Mouse (Mus musculus): ENCODE measurements at regions not wholly inside any gene's neighbourhood (a gene's known extent, or its start where the extent isn't known, plus 50 kb on each side); places are given as distances from the start of the nearest gene placed in this dataset.

GRCm38 (mm10) chr11:25356671-25357586, 853.6 kb downstream of the 5730522E02Rik start:
- peak; percentile 54 for DNase-seq (ENCODE audit: low read depth, low spot score)

- DNase-seq (ENCODE audit: low read depth, low spot score) = no peak
Observed at GRCm38 (mm10) chr11:25335667-25336066, 874.9 kb downstream of the 5730522E02Rik start.

DNA sequence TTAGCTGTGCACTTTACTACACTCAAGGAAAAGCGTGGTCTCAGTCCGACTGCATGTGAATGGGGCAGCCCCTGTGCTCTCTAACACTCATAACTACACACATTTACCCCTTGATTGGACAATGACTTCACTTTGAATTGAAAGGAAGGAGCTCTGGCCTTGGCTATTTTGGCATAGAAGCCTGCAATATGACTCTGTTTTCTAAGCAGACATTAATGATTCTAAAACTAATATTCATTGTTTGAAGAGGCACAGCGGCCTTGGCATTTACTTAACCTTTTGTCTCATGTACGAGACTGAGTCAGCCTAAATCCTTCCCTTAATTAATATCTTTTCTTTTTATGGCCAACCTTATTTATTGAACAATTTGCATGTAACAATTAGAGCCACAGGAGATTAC, 879.9 kb downstream of the 5730522E02Rik start:
- no peak for DNase-seq (ENCODE audit: low read depth, low spot score)

DNA sequence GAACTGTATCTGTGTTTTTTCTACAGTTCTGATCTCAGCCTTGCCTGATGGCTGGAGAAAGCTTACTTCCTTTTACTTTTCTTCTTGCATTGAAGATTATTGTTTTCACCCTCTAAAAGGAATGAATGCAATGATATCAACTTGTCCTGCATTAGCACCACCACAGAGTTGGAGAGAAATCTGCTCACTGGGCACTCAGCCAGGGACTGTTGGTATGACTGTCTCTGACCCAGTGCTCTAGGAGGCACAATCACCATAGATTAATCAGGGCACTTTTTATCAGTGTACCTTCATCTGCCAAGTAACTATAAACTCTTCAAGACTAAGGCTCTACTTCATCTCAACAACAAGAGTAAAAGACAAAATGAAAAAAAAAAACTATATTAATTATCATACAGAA, 888.1 kb downstream of the 5730522E02Rik start:
- DNase-seq (ENCODE audit: low read depth, low spot score) = no peak

GRCm38 (mm10) chr11:25321494-25321893, 889.1 kb downstream of the 5730522E02Rik start:
- no peak for DNase-seq (ENCODE audit: low read depth, low spot score)

GRCm38 (mm10) chr11:25314645-25315044, 895.9 kb downstream of the 5730522E02Rik start:
- DNase-seq (ENCODE audit: low read depth, low spot score) = no peak

- DNase-seq (ENCODE audit: low read depth, low spot score) = no peak
Observed at GRCm38 (mm10) chr11:25313879-25314278, 896.7 kb downstream of the 5730522E02Rik start.

DNA sequence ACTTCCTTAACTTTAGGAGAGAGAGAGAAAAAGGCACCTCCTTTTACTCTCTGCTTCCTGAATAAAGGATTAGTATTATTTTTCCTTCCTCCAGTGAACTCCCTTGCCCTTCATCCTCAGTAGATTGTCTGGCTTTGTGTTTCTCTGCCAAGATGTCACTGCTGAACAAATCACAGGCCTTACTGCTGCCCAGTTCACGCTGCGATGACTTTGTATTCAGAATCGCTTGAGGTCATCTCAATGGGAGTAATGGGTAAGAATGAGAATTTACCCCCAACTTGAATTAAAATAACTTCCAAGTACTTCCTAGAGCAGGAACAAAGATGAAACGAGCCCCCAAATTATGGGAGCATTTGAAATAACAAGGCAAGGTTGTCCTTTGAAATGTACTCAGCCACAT, 897.3 kb downstream of the 5730522E02Rik start:
- no peak for DNase-seq (ENCODE audit: low read depth, low spot score)

DNA sequence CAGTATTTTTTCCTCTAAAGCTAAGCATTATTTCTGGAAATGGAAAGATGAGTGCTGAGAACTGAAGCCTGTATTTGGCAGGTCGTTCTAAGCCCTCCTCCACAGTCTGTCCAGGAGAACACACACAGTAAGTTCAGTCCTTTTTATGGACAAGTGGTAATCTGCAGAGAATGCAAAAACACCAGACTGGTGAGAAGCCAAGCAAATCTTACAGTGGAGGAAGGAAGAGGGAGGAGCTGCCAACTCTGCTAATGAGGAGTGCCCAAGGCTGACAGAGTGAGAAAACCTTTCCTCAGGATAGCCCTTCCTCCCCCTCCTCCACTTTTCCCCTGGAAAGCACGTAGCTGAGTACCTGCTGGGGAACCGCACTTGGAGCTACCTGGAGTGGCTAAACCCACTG, 899.8 kb downstream of the 5730522E02Rik start:
- DNase-seq (ENCODE audit: low read depth, low spot score) = no peak

DNA sequence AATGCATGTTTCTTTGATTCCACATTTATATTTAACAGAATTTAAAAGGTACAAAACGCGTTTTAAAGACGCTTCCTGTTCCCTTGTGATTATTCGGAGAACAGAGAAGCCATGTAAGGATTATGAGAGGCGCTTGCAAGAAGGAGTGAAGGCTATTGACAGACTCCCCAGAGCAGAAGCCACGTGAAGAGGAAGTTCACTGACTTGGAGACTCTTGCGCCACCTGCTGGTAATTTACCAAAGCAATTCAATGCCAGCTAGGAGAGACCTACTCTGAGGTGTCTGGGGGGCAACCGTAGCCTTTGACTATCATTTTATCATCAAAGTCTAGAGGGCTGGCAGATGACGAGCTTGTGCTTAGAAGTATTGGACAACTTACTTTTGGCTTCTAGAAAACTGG, 909.4 kb downstream of the 5730522E02Rik start:
- peak; percentile 54 for DNase-seq (ENCODE audit: low read depth, low spot score)

DNA sequence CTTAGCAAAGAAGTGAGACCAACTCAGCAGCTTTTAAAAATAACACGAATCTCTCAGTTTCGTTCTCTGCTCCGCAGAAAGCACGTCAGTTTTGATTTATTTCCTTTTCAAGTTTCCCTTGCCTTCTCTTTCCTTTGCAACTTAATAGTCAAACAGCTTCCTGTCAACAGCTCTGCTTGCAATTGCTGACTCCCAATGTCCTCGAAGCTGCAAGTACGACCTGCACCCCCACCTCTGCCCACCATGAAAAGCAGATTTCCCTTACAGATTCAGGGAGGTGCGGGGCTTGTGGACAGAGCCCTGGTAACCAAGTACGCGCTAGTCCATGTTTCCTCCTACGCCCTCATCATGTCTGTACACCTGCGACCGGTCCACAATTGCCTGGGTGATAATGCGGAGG, 922.2 kb downstream of the 5730522E02Rik start:
- DNase-seq (ENCODE audit: low read depth, low spot score) = no peak

DNA sequence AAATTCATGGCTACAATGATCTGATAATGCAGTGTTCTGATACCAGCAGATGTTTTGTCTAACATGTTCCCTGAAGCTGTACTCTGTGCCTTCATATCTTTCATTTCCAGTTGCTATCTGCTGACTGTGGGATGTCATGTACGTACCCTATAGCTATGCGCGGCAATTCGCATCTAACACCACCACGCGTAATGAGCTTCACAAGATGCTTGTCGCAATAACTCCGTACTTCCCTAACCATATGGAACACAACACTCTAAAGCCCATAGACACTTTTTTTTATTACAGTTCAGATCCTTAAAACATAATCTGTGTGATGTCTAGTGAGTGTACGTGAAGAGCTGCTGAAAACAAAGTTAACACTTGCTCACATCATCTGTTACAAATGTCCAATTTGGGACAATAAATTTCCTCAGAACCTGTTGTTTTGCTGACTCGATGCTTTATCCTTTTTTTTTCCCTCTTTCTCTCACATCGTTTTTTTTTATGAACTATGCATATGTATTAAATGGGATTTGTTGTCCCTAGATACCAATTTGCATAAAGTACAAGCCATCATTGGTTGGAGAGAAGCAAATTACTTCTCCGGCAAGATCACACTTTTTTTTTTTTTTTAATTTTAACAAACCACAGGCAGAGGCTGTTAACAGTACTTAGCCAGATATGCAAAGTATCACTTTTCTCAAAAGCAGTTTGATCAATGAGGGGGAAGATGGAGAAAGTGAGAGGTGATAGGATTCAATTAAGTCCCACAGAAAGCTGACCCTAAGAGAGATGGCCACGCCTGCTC, 922.9 kb downstream of the 5730522E02Rik start:
- DNase-seq (ENCODE audit: low read depth, low spot score) = no peak

DNA sequence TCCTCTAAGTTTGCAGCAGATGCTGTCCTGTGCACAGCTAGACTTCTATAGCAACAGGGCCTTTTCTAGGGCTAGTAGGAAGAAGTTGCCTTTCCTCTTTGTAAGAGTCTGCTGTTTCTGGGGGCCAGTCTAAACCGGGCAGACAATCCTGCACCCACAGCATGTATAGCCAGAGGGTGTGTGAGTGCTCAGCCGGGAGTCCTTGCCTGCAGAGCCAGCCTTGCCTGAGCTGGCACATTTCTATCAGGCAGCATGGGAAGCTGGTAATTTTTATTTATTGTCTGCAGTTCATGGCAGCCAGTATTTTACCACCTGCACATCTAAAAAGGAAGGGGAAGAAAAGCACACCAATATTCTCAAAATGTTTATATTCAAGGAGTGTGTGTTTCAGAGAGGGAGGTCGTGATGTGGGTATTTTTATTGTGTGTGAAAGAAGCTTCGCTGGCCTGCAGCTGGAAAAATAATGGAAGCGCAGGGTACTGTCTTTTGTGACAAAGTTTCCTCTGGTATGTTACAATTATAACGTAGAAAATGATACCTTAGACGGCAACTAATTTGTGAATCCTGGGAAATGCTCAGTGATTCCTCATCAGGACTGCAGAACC, 940.5 kb downstream of the 5730522E02Rik start:
- DNase-seq (ENCODE audit: low read depth, low spot score) = no peak

GRCm38 (mm10) chr11:25262906-25263305, 947.7 kb downstream of the 5730522E02Rik start:
- no peak for DNase-seq (ENCODE audit: low read depth, low spot score)

GRCm38 (mm10) chr11:25259691-25260090, 950.9 kb downstream of the 5730522E02Rik start:
- no peak for DNase-seq (ENCODE audit: low read depth, low spot score)

- DNase-seq (ENCODE audit: low read depth, low spot score) = no peak
Observed at GRCm38 (mm10) chr11:25233360-25233890, 977.1 kb downstream of the 5730522E02Rik start.
